Mouse (Mus musculus): ENCODE results near the gene Wdr81. TPM values are rescaled to one million over a fixed set of nuclear protein-coding genes. Genes with fewer than 3 reads are reported as not detected.

The Wdr81 gene
- total RNA-seq, 4 experiments from 2014 or later, result 19.3 to 21.7 (median 20.2) TPM

GRCm38 (mm10) chr11:75438194-75438593 is 16.3 kb downstream of the Wdr81 start:
- DNase-seq, result no peak

GRCm38 (mm10) chr11:75434138-75434537 is 20.4 kb downstream of the Wdr81 start:
- no peak for DNase-seq

- DNase-seq, result no peak
Measured at GRCm38 (mm10) chr11:75431307-75431706, 23.2 kb downstream of the Wdr81 start.

GRCm38 (mm10) chr11:75429019-75429705 is 25.4 kb downstream of the Wdr81 start:
- DNase-seq, result no peak

- DNase-seq, result no peak
Measured at GRCm38 (mm10) chr11:75424459-75424858, 30.1 kb downstream of the Wdr81 start.

GRCm38 (mm10) chr11:75424033-75424432 is 30.5 kb downstream of the Wdr81 start:
- no peak for DNase-seq

GRCm38 (mm10) chr11:75423091-75423490 is 31.4 kb downstream of the Wdr81 start:
- DNase-seq, result no peak

GRCm38 (mm10) chr11:75422013-75422792 is 32.3 kb downstream of the Wdr81 start, which contains the start of gene Serpinf1:
TSS of gene Serpinf1 (minus strand) at chr11:75422701.
- DNase-seq, result no peak

- DNase-seq, result no peak
Measured at GRCm38 (mm10) chr11:75421375-75422012, 33.0 kb downstream of the Wdr81 start.

GRCm38 (mm10) chr11:75420810-75421374 is 33.6 kb downstream of the Wdr81 start:
- DNase-seq, result no peak

- no peak for DNase-seq
Measured at GRCm38 (mm10) chr11:75420037-75420436, 34.5 kb downstream of the Wdr81 start.

- no peak for DNase-seq
Measured at GRCm38 (mm10) chr11:75415994-75416393, 38.5 kb downstream of the Wdr81 start.

- DNase-seq, result no peak
Measured at GRCm38 (mm10) chr11:75415096-75415495, 39.4 kb downstream of the Wdr81 start.

GRCm38 (mm10) chr11:75410591-75410990 is 43.9 kb downstream of the Wdr81 start:
- DNase-seq, result no peak

GRCm38 (mm10) chr11:75409679-75410575 is 44.6 kb downstream of the Wdr81 start:
- no peak for DNase-seq

- no peak for DNase-seq
Measured at GRCm38 (mm10) chr11:75406865-75407264, 47.7 kb downstream of the Wdr81 start.

- DNase-seq, result no peak
Measured at GRCm38 (mm10) chr11:75406104-75406503, 48.4 kb downstream of the Wdr81 start.

GRCm38 (mm10) chr11:75404801-75405200 is 49.7 kb downstream of the Wdr81 start:
- no peak for DNase-seq

- DNase-seq, result no peak
Measured at GRCm38 (mm10) chr11:75403301-75404052, 51.0 kb downstream of the Wdr81 start.

GRCm38 (mm10) chr11:75402271-75402690 is 52.2 kb downstream of the Wdr81 start:
- DNase-seq, result no peak

GRCm38 (mm10) chr11:75400099-75400498 is 54.4 kb downstream of the Wdr81 start:
- no peak for DNase-seq

Data from adrenal gland, adult 8-10 months (tissue).